Mouse (Mus musculus): ENCODE results near the gene Senp3.

GRCm38 (mm10) chr11:69628286-69628685 lies 53.6 kb downstream of the Senp3 start:
- peak; percentile 98 for TF ChIP-seq CTCF (IDR thresholded peaks at IDR 0.05; ENCODE audit: low read depth, low read length)
- no peak for TF ChIP-seq GATA1 (IDR thresholded peaks at IDR 0.05; ENCODE audit: borderline replicate concordance, low read length)
- TF ChIP-seq POLR2AphosphoS5 (IDR thresholded peaks at IDR 0.05; ENCODE audit: insufficient replicate concordance, low read depth, low read length): no peak

Data from G1E (cell line).